Mouse (Mus musculus) E14TG2a.4 (cell line): Measurements from ENCODE around the gene Rad54l.

Experiments
- CTCF ChIP-seq: conservative IDR thresholded peaks from 2 replicates; pipeline ENCODE4 v1.5.1; 2014; ENCODE audit warnings: low read length
- POU5F1 ChIP-seq: IDR thresholded peaks from 2 replicates; pipeline ENCODE4 v1.6.1; 2014; ENCODE audit warnings: low read length, borderline replicate concordance

DNA sequence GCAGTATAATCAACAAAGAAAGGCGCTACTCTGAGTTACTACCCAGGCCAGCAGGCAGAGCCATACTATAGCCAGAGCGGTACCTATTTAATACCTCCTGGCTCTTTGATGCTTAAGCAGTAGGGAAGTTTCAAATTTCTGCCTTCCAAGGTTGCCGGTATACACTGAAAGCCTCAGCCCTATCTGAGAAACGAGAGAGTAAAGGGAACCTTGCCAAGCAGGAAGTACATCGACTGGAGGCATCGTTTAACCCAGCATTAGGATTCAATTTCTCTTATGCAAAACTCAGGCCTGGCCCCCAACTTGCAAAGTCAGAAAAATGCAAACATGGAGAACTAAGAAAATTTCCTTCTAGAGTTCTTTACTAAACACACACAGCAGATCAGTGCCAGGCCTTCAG, 53.4 kb downstream of the Rad54l start:
- TF ChIP-seq CTCF (no peak), POU5F1 (no peak)
